Mouse (Mus musculus): ENCODE data around the gene 1110012L19Rik.
"Not testable (repeated sequence)": the region's sequence is repeated elsewhere in the genome, so short reads cannot be mapped to it uniquely, and the experiment has no call there.

1110012L19Rik gene

GRCm38 (mm10) chrX:70385276-70385961 lies at the start of gene 1110012L19Rik:
TSS of gene 1110012L19Rik (plus strand) at chrX:70385877.
- peak; percentile 69 for DNase-seq

- DNase-seq: no peak
Measured at GRCm38 (mm10) chrX:70362985-70363384, 22.7 kb upstream of the 1110012L19Rik start.

- DNase-seq: peak; percentile 4
Measured at GRCm38 (mm10) chrX:70363446-70363845, 22.2 kb upstream of the 1110012L19Rik start.

DNA sequence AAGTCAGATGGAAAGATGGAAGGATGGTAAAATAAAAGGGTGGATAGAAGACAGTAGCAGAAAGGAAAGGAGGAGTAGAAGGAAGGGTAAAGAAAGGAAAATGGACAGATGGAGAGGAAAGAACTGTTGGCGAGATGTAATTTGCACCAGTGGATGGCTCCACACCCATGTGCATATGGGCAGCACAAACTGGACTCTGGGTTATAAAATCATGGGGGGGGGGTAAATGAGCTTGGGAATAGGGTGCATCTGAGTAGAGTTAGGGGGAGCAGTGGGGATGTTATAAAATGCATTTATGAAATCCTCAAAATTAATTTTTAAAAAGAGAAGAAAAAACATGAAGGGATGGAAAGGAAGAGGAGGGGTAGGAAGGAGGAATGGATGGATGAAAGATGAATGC lies 21.5 kb upstream of the 1110012L19Rik start:
- no peak for DNase-seq

DNA sequence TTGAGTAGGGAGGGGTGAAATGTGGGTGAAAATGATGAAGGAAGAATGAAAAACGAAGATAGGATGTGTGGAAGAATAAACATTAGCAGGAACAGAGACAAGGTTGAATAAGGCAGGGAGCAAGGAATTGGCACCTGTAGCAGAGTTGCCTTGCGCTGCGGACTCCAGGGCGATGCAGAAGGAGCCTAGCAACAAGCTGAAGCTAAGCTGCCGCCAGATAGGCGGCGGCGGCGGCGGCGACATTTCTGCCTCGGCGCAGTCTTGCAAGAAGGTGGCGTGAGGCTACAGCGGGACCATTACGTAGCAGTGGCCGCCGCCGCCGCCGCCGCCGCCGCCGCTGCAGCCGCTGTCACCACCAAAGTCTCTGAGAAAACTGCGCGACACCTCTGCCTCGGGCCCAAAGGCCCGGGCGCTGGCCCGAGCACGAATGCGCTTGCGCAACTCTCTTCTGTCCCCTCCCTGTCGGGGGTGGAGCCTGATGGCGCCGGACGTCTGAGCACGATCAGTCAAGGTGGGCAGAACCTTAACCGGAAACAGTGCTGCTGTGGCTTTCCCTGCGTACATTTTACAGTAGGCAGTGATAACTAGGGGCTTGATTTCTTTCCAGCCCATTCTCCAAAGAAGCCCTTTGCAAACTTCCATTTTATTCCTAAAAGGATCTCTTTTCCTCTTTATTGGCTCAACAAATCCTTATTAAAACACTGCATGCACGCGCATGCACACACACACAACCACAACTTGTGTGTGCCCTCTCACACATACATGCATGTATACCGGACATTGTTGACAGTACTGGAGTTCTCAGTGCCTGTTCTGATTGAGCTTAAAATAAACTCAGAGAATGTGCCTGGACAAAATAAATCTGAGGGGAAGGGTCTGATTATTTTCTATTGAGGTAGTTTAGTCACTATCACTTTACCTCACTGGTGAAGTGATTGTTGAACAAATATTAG lies 20.7 kb upstream of the 1110012L19Rik start, which contains the start of gene Ids:
Ids (minus strand) TSS at position 424 of the 953 bp plus-strand sequence.
- DNase-seq: peak; percentile 79

- not testable (repeated sequence) for DNase-seq
Measured at GRCm38 (mm10) chrX:70369758-70370157, 15.9 kb upstream of the 1110012L19Rik start.

DNA sequence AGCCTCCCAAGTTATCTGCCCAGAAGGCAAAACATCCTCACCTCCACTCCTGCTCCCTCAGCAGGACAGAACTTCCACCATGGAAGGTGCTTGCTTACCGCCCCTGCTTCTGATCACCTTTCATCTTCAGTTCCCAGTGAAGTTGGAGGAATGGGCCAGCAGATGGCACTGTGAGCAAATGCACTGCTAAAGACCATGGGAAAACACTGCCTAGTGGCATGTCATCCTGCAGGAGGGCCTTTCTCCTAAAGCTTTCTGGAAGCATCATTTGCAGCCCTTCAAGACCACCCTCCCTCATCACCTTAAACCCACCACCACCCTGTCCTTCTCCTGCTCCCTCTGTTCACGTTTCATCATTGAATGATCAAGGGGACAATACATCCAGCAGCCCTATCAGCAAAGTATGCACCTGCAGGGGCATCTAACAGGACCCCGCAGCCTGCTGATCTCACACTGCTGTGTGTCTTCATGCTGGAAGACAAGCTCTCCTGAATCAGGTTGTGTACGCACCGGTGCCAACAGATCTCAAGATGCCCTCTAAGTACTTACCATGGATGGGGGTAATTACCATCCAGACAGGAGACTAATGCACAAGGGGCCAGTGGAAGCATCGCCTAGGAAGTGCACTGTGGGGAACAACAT lies 11.1 kb upstream of the 1110012L19Rik start:
- DNase-seq: peak; percentile 6

DNA sequence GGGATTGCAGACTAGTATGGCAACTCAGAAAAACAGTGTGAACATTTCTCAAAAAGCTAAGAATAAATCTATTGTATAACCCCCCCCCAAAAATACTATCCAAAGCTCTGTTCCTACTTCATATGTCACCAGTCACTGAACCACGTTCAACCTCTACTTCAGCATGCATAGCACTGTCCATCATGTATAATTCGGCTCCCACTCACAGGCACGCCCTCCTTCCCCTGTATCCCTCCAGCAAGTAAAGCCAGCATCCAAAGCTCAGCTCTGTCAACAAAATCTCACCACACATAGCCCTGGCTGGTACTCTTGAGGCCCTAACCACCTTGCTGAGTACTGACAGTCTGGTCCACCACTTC lies 781 bp upstream of the 1110012L19Rik start:
- no peak for DNase-seq

GRCm38 (mm10) chrX:70385962-70386351 lies 280 bp downstream of the 1110012L19Rik start:
- DNase-seq: no peak

DNA sequence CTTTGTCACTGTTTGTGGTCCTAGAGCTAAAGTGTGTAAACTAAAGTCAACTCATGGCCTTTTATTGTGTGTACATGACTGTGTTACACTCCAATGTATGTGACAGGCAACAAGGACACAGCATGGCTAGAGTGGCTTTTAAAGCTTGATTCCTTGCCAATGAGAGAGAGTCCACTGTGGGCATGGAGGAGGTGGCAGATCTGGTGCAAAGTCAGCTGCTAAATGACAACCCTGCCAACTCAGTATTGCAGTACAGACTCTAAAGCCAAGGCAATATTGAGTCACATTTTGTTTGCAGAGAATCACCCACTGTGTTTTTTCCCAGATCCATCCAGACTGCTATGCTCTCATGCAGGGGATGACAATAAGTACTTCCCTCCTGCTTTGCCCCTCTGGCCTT lies 7.0 kb downstream of the 1110012L19Rik start:
- not testable (repeated sequence) for DNase-seq

GRCm38 (mm10) chrX:70425473-70425872 lies 39.8 kb downstream of the 1110012L19Rik start:
- DNase-seq: not testable (repeated sequence)
